Mouse (Mus musculus): ENCODE data around the gene Nol4l. TPM values are rescaled to one million over a fixed set of nuclear protein-coding genes. Genes with fewer than 3 reads are reported as not detected.
"Not testable (repeated sequence)": the region's sequence is repeated elsewhere in the genome, so short reads cannot be mapped to it uniquely, and the experiment has no call there.

Nol4l gene
- polyA plus RNA-seq, 1 experiment from 2014 or later, result 31.8 TPM

GRCm38 (mm10) chr2:153370871-153371270 lies 158.9 kb downstream of the Nol4l start:
- no peaks in the 10 kb centered on the region for H3K4me1 ChIP-seq
- no peaks in the 10 kb centered on the region for H3K27me3 ChIP-seq
- no peak for ATAC-seq (ENCODE audit: low FRiP score, low read depth)
- H3K4me3 ChIP-seq, result no peak overlapping the region
- H3K9ac ChIP-seq (replicated peaks), result no peak overlapping the region
- H3K4me2 ChIP-seq (replicated peaks), result no peak overlapping the region
- H3K27ac ChIP-seq (replicated peaks), result no peak overlapping the region
- H3K36me3 ChIP-seq, result peaks cover 27% of the 10 kb centered on the region
- H3K9me3 ChIP-seq, result no peaks in the 10 kb centered on the region

GRCm38 (mm10) chr2:153364531-153364930 lies 165.2 kb downstream of the Nol4l start:
- H3K9ac ChIP-seq (replicated peaks); H3K27me3 ChIP-seq; ATAC-seq (ENCODE audit: low FRiP score, low read depth); H3K4me2 ChIP-seq (replicated peaks); H3K9me3 ChIP-seq; H3K27ac ChIP-seq (replicated peaks); H3K4me3 ChIP-seq; H3K4me1 ChIP-seq: not testable (repeated sequence)
- WGBS, result 92% methylated on average over 14 of the region's 14 CpGs
- peaks cover 77% of the 10 kb centered on the region for H3K36me3 ChIP-seq

GRCm38 (mm10) chr2:153361101-153361710 lies 168.6 kb downstream of the Nol4l start:
- Histone ChIP-seq H3K27me3 (no peaks in the 10 kb centered on the region), H3K4me1 (no peaks in the 10 kb centered on the region)
- ATAC-seq (ENCODE audit: low FRiP score, low read depth), result no peak

More at GRCm38 (mm10) chr2:153361101-153361710, 168.6 kb downstream of the Nol4l start:
- Histone ChIP-seq H3K27ac (replicated peaks) (no peak overlapping the region), H3K9me3 (no peaks in the 10 kb centered on the region), H3K36me3 (peaks cover 82% of the 10 kb centered on the region), H3K9ac (replicated peaks) (no peak overlapping the region), H3K4me3 (no peak overlapping the region), H3K4me2 (replicated peaks) (no peak overlapping the region)
- 89% methylated on average over 1 of the region's 1 CpGs for WGBS

Other genes with a start within 250 kb of the Nol4l start
- gene Kif3b, start 238.6 kb downstream of the Nol4l start, polyA plus RNA-seq (2016; fragmentation: Nextera tagmentation; extraction: Ambion mirVana), result 12.4 and 12.5 TPM in 2 replicates
- 16.4 and 18.2 TPM in 2 replicates for gene Asxl1, start 184.1 kb downstream of the Nol4l start, polyA plus RNA-seq (2016; fragmentation: Nextera tagmentation; extraction: Ambion mirVana)
- gene 4930404H24Rik, start 37.2 kb downstream of the Nol4l start, polyA plus RNA-seq (2016; fragmentation: Nextera tagmentation; extraction: Ambion mirVana), result not detected in 2 replicates
- gene Commd7, start 102.8 kb upstream of the Nol4l start, polyA plus RNA-seq (2016; fragmentation: Nextera tagmentation; extraction: Ambion mirVana), result 63.1 and 66.1 TPM in 2 replicates
- gene Dnmt3b, start 119.5 kb upstream of the Nol4l start, polyA plus RNA-seq (2016; fragmentation: Nextera tagmentation; extraction: Ambion mirVana), result 10.3 and 12.5 TPM in 2 replicates
- gene Dnmt3c, start 166.7 kb upstream of the Nol4l start, polyA plus RNA-seq (2016; fragmentation: Nextera tagmentation; extraction: Ambion mirVana), result not detected in 2 replicates
- 362 and 384 TPM in 2 replicates for gene Mapre1, start 211.3 kb upstream of the Nol4l start, polyA plus RNA-seq (2016; fragmentation: Nextera tagmentation; extraction: Ambion mirVana)
- 0.05 TPM in 1 of 2 replicates, not detected in the other for gene Efcab8, start 250.0 kb upstream of the Nol4l start, polyA plus RNA-seq (2016; fragmentation: Nextera tagmentation; extraction: Ambion mirVana)

All from midbrain, embryonic 12.5 days (tissue).